Mouse (Mus musculus) MEL (cell line): ENCODE data around the gene Fam13c. TPM values are rescaled to one million over a fixed set of nuclear protein-coding genes. Genes with fewer than 3 reads are reported as not detected.

Source experiments
- DNase-seq: peaks from one replicate; pipeline ENCODE4 v3.0.0; 2011; ENCODE audit warnings: low read depth, low spot score
- H3K27ac ChIP-seq: 2 replicates; pipeline ENCODE4 v1.5.1; 2012; ENCODE audit warnings: low read depth, mild to moderate bottlenecking, control low read depth, low read length, moderate library complexity; ENCODE audit not compliant: control insufficient read depth
- H3K27me3 ChIP-seq, 2 experiments: fragments of 150-350 bp in 1 of 2; sonication (generic) in 1 of 2; 2 replicates each; pipeline ENCODE4 v1.6.1; 2012; ENCODE audit warnings: low read length in 2 of 2, mild to moderate bottlenecking in 2 of 2, improper control_type of control experiment in 1 of 2, moderate library complexity in 1 of 2; ENCODE audit not compliant: insufficient read depth in 2 of 2, control insufficient read depth in 1 of 2
- H3K36me3 ChIP-seq, 2 experiments: 2 replicates each; pipeline ENCODE4 v1.6.1; 2012 to 2014; ENCODE audit warnings: low read length in 2 of 2, improper control_type of control experiment in 1 of 2, inconsistent platforms in 1 of 2, mild to moderate bottlenecking in 1 of 2; ENCODE audit not compliant: insufficient read depth in 2 of 2, control insufficient read depth in 1 of 2
- H3K4me1 ChIP-seq, 2 experiments: fragments of 150-350 bp in 1 of 2; sonication (generic) in 1 of 2; 2 replicates each; pipeline ENCODE4 v1.6.1; 2012; ENCODE audit warnings: low read length in 2 of 2, improper control_type of control experiment in 1 of 2, mild to moderate bottlenecking in 1 of 2; ENCODE audit not compliant: insufficient read depth in 2 of 2, control insufficient read depth in 1 of 2
- H3K4me3 ChIP-seq, 2 experiments: fragments of 150-350 bp in 1 of 2; sonication (generic) in 1 of 2; 2 replicates each; pipeline ENCODE4 v1.5.1; 2012; ENCODE audit warnings: low read depth in 2 of 2, low read length in 2 of 2, mild to moderate bottlenecking in 2 of 2, moderate library complexity in 2 of 2, control low read depth in 1 of 2, improper control_type of control experiment in 1 of 2; ENCODE audit not compliant: control insufficient read depth in 1 of 2, insufficient read depth in 1 of 2
- H3K79me2 ChIP-seq: 2 replicates; pipeline ENCODE4 v1.6.1; 2012; ENCODE audit warnings: mild to moderate bottlenecking, low read length, moderate library complexity; ENCODE audit not compliant: control insufficient read depth, poor library complexity, insufficient read depth
- H3K9ac ChIP-seq: 2 replicates; pipeline ENCODE4 v1.6.1; 2012; ENCODE audit warnings: low read depth, mild to moderate bottlenecking, control low read depth, low read length, moderate library complexity; ENCODE audit not compliant: control insufficient read depth, poor library complexity, severe bottlenecking
- H3K9me3 ChIP-seq: fragments of 150-350 bp; sonication (generic); replicated peaks from 2 replicates; pipeline ENCODE4 v1.6.1; 2012; ENCODE audit warnings: mild to moderate bottlenecking, low read length, improper control_type of control experiment, moderate library complexity; ENCODE audit not compliant: insufficient read depth
- CTCF ChIP-seq, 3 experiments: IDR thresholded peaks in 2 of 3; conservative IDR thresholded peaks in 1 of 3; 2 replicates each; pipeline ENCODE4 v1.5.1; 2011 to 2012; ENCODE audit warnings: low read length in 3 of 3, low read depth in 2 of 3, mild to moderate bottlenecking in 2 of 3, improper control_type of control experiment in 1 of 3, inconsistent platforms in 1 of 3, mixed read lengths in 1 of 3, moderate library complexity in 1 of 3; ENCODE audit not compliant: control insufficient read depth in 1 of 3, insufficient read depth in 1 of 3, poor library complexity in 1 of 3, severe bottlenecking in 1 of 3
- E2F4 ChIP-seq: IDR thresholded peaks from 2 replicates; pipeline ENCODE4 v1.6.1; 2011; ENCODE audit warnings: low read depth, low read length, improper control_type of control experiment, borderline replicate concordance
- GABPA ChIP-seq: IDR thresholded peaks from 2 replicates; pipeline ENCODE4 v1.6.1; 2012; ENCODE audit warnings: low read depth, mild to moderate bottlenecking, inconsistent platforms, low read length, improper control_type of control experiment, moderate library complexity
- GATA1 ChIP-seq: IDR thresholded peaks from 2 replicates; pipeline ENCODE4 v1.6.1; 2011; ENCODE audit warnings: low read depth, low read length, improper control_type of control experiment
- HCFC1 ChIP-seq: IDR thresholded peaks from 2 replicates; pipeline ENCODE4 v1.6.1; 2012; ENCODE audit warnings: low read depth, mild to moderate bottlenecking, inconsistent platforms, low read length, improper control_type of control experiment, moderate library complexity
- MAFK ChIP-seq: IDR thresholded peaks from 2 replicates; pipeline ENCODE4 v1.6.1; 2011; ENCODE audit warnings: low read depth, mild to moderate bottlenecking, low read length, improper control_type of control experiment, borderline replicate concordance
- MAX ChIP-seq: IDR thresholded peaks from 2 replicates; pipeline ENCODE4 v1.6.1; 2011; ENCODE audit warnings: low read length, improper control_type of control experiment
- MEF2A ChIP-seq: IDR thresholded peaks from 2 replicates; pipeline ENCODE4 v1.6.1; 2014; ENCODE audit warnings: low read depth, mild to moderate bottlenecking, inconsistent platforms, low read length, improper control_type of control experiment; ENCODE audit not compliant: poor library complexity, insufficient replicate concordance, severe bottlenecking; ENCODE audit errors: extremely low read depth
- MXI1 ChIP-seq: IDR thresholded peaks from 2 replicates; pipeline ENCODE4 v1.6.1; 2011; ENCODE audit warnings: mild to moderate bottlenecking, low read depth, low read length, improper control_type of control experiment
- MYC ChIP-seq: IDR thresholded peaks from 2 replicates; pipeline ENCODE4 v1.6.1; 2011; ENCODE audit warnings: low read depth, mild to moderate bottlenecking, low read length, improper control_type of control experiment, moderate library complexity
- NELFE ChIP-seq: IDR thresholded peaks from 2 replicates; pipeline ENCODE4 v1.6.1; 2011; ENCODE audit warnings: low read depth, low read length, improper control_type of control experiment
- NRF1 ChIP-seq: IDR thresholded peaks from 2 replicates; pipeline ENCODE4 v1.6.1; 2014; ENCODE audit warnings: low read depth, mild to moderate bottlenecking, inconsistent platforms, low read length, improper control_type of control experiment, moderate library complexity; ENCODE audit not compliant: poor library complexity, insufficient read depth, severe bottlenecking
- POLR2AphosphoS2 ChIP-seq: IDR thresholded peaks from 2 replicates; pipeline ENCODE4 v1.6.1; 2011; ENCODE audit warnings: low read length, improper control_type of control experiment
- POLR2AphosphoS5 ChIP-seq: IDR thresholded peaks from 2 replicates; pipeline ENCODE4 v1.6.1; 2012; ENCODE audit warnings: low read depth, borderline replicate concordance, mild to moderate bottlenecking, inconsistent platforms, low read length, moderate library complexity, mixed read lengths
- RCOR1 ChIP-seq: IDR thresholded peaks from 2 replicates; pipeline ENCODE4 v1.6.1; 2012; ENCODE audit warnings: low read depth, mild to moderate bottlenecking, inconsistent platforms, low read length, improper control_type of control experiment
- TBP ChIP-seq: IDR thresholded peaks from 2 replicates; pipeline ENCODE4 v1.8.0; 2011; ENCODE audit warnings: low read depth, low read length, improper control_type of control experiment
- TCF12 ChIP-seq: IDR thresholded peaks from 2 replicates; pipeline ENCODE4 v1.6.1; 2014; ENCODE audit warnings: low read depth, mild to moderate bottlenecking, inconsistent platforms, low read length, improper control_type of control experiment, moderate library complexity
- USF2 ChIP-seq, 2 experiments: IDR thresholded peaks; 2 replicates each; pipeline ENCODE4 v1.6.1; 2011 to 2012; ENCODE audit warnings: improper control_type of control experiment in 2 of 2, low read length in 2 of 2, borderline replicate concordance in 1 of 2, inconsistent platforms in 1 of 2, low read depth in 1 of 2, mild to moderate bottlenecking in 1 of 2; ENCODE audit not compliant: insufficient read depth in 1 of 2
- ZC3H11A ChIP-seq: IDR thresholded peaks from 2 replicates; pipeline ENCODE4 v1.6.1; 2012; ENCODE audit warnings: low read depth, mild to moderate bottlenecking, inconsistent platforms, low read length, improper control_type of control experiment
- ZKSCAN1 ChIP-seq: IDR thresholded peaks from 2 replicates; pipeline ENCODE4 v1.6.1; 2012; ENCODE audit warnings: low read depth, mild to moderate bottlenecking, inconsistent platforms, low read length, improper control_type of control experiment, moderate library complexity
- polyA plus RNA-seq, 2 experiments: library from polyadenylated mRNA; stranded (reverse) in 1 of 2; unstranded in 1 of 2; fragments of >175 nt in 1 of 2; fragments of >200 nt in 1 of 2; gene quantifications; 2 replicates each; pipeline versions ENCODE4 v1.2.1 to v1.2.4; 2012; ENCODE audit warnings: low replicate concordance in 2 of 2, low read depth in 1 of 2; ENCODE audit not compliant: insufficient read length in 2 of 2, insufficient read depth in 1 of 2, missing spikeins in 1 of 2
- total RNA-seq: library from RNA; depleted of rRNA; stranded (reverse); fragments of 300-350 nt; gene quantifications from 2 replicates; pipeline ENCODE4 v1.2.3, GENCODE M21; 2012; rRNA removed

The Fam13c gene
- total RNA-seq (not detected in 2 replicates), polyA plus RNA-seq (not detected)

GRCm38 (mm10) chr10:70439676-70440521, at the start of gene Fam13c:
TSS of gene Fam13c (plus strand) at chr10:70440481.
- Histone ChIP-seq H3K4me3 (no peak within 1 kb of the TSS), H3K27me3 (no peaks in the 10 kb centered on the region), H3K4me1 (no peaks in the 10 kb centered on the region), H3K79me2 (no peaks in the 10 kb centered on the region), H3K36me3 (no peaks in the 10 kb centered on the region), H3K27ac (no peak within 1 kb of the TSS), H3K9ac (no peak within 1 kb of the TSS), H3K9me3 (no peaks in the 10 kb centered on the region)
- TF ChIP-seq MAX (no peak), POLR2AphosphoS2 (no peak), E2F4 (no peak), ZKSCAN1 (no peak), ZC3H11A (no peak), HCFC1 (no peak), MYC (no peak), USF2 (IDR thresholded peaks at IDR 0.05; ENCODE audit: borderline replicate concordance in 1 of 2, insufficient read depth in 1 of 2, low read depth in 1 of 2, low read length in 2 of 2) (no peak), TBP (no peak), GATA1 (no peak), POLR2AphosphoS5 (no peak), CTCF (IDR thresholded peaks at IDR 0.05 in 2 of 3, conservative IDR thresholded peaks at IDR 0.05 in 1 of 3; ENCODE audit: control insufficient read depth in 1 of 3, insufficient read depth in 1 of 3, low read depth in 2 of 3, low read length in 3 of 3, poor library complexity in 1 of 3, severe bottlenecking in 1 of 3) (no peak), RCOR1 (no peak), NRF1 (no peak), GABPA (no peak), MXI1 (no peak), MAFK (no peak), TCF12 (no peak), MEF2A (no peak), NELFE (no peak)
- no peak for DNase-seq
